Mouse (Mus musculus): ENCODE data around the gene Sacm1l. TPM values are rescaled to one million over a fixed set of nuclear protein-coding genes. Genes with fewer than 3 reads are reported as not detected.
A peak's percentile ranks its signal among the peaks of the same experiment; 100 is the strongest.

The Sacm1l gene
- total RNA-seq, 2 experiments from 2014 or later, result 20.6 to 21.3 TPM

GRCm38 (mm10) chr9:123508986-123509385, 20.6 kb upstream of the Sacm1l start:
- DNase-seq, result no peak

- no peak for DNase-seq
Measured at GRCm38 (mm10) chr9:123509638-123510604, 19.6 kb upstream of the Sacm1l start.

- no peak for DNase-seq
Measured at GRCm38 (mm10) chr9:123510926-123511325, 18.6 kb upstream of the Sacm1l start.

GRCm38 (mm10) chr9:123512482-123512881, 17.1 kb upstream of the Sacm1l start:
- no peak for DNase-seq

GRCm38 (mm10) chr9:123515087-123515486, 14.5 kb upstream of the Sacm1l start:
- no peak for DNase-seq

GRCm38 (mm10) chr9:123516641-123517385, 12.7 kb upstream of the Sacm1l start:
- no peak for DNase-seq

GRCm38 (mm10) chr9:123518969-123519894, 10.3 kb upstream of the Sacm1l start:
- no peak for DNase-seq

GRCm38 (mm10) chr9:123520735-123521134, 8.8 kb upstream of the Sacm1l start:
- no peak for DNase-seq

- no peak for DNase-seq
Measured at GRCm38 (mm10) chr9:123523676-123524075, 5.9 kb upstream of the Sacm1l start.

- DNase-seq, result peak; percentile 30
Measured at GRCm38 (mm10) chr9:123525095-123525494, 4.5 kb upstream of the Sacm1l start.

GRCm38 (mm10) chr9:123526502-123526901, 3.1 kb upstream of the Sacm1l start:
- DNase-seq, result no peak

GRCm38 (mm10) chr9:123528087-123528925, 1.3 kb upstream of the Sacm1l start:
- DNase-seq, result no peak

- DNase-seq, result no peak
Measured at GRCm38 (mm10) chr9:123528926-123529295, 648 bp upstream of the Sacm1l start.

- DNase-seq, result no peak
Measured at GRCm38 (mm10) chr9:123530158-123530475, 558 bp downstream of the Sacm1l start.

- DNase-seq, result no peak
Measured at GRCm38 (mm10) chr9:123530566-123531130, 1.1 kb downstream of the Sacm1l start.

GRCm38 (mm10) chr9:123531234-123531633, 1.7 kb downstream of the Sacm1l start:
- DNase-seq, result no peak

- no peak for DNase-seq
Measured at GRCm38 (mm10) chr9:123536613-123537012, 7.1 kb downstream of the Sacm1l start.

- DNase-seq, result no peak
Measured at GRCm38 (mm10) chr9:123538189-123538588, 8.6 kb downstream of the Sacm1l start.

GRCm38 (mm10) chr9:123539093-123539492, 9.5 kb downstream of the Sacm1l start:
- no peak for DNase-seq

- no peak for DNase-seq
Measured at GRCm38 (mm10) chr9:123539823-123540222, 10.3 kb downstream of the Sacm1l start.

- DNase-seq, result no peak
Measured at GRCm38 (mm10) chr9:123554599-123554998, 25.0 kb downstream of the Sacm1l start.
